Mouse (Mus musculus): ENCODE results near the gene Msx1. TPM values are rescaled to one million over a fixed set of nuclear protein-coding genes. Genes with fewer than 3 reads are reported as not detected.

The Msx1 gene
- polyA plus RNA-seq, 1 experiment from 2014 or later: 23.2 TPM

- no peaks in the 10 kb centered on the region for H3K36me3 ChIP-seq
- no peak overlapping the region for H3K27ac ChIP-seq
- H3K4me2 ChIP-seq (replicated peaks): no peak overlapping the region
- WGBS: 84% methylated on average over 4 of the region's 4 CpGs
- H3K4me1 ChIP-seq (replicated peaks): peaks cover 5% of the 10 kb centered on the region
- no peaks in the 10 kb centered on the region for H3K9me3 ChIP-seq
- 0 out of 2 replicates have a peak, but pooled peaks cover 3% of the 10 kb centered on the region for H3K27me3 ChIP-seq
- no peak for ATAC-seq
- no peak overlapping the region for H3K9ac ChIP-seq (replicated peaks)
- H3K4me3 ChIP-seq (replicated peaks): no peak overlapping the region
Observed at GRCm38 (mm10) chr5:37774011-37774410, 50.4 kb downstream of the Msx1 start.

GRCm38 (mm10) chr5:37770870-37771269, 53.5 kb downstream of the Msx1 start:
- ATAC-seq: no peak
- WGBS: 87% methylated on average over 6 of the region's 6 CpGs
- Histone ChIP-seq H3K9ac (replicated peaks) (no peak overlapping the region), H3K9me3 (no peaks in the 10 kb centered on the region), H3K4me2 (replicated peaks) (no peak overlapping the region), H3K27ac (no peak overlapping the region), H3K4me3 (replicated peaks) (no peak overlapping the region), H3K27me3 (peaks cover 15% of the 10 kb centered on the region; the same call in 1 of the 2 replicates), H3K4me1 (replicated peaks) (peaks cover 12% of the 10 kb centered on the region), H3K36me3 (no peaks in the 10 kb centered on the region)

Other genes with a start within 250 kb of the Msx1 start
- gene Stk32b, start 107.4 kb downstream of the Msx1 start, polyA plus RNA-seq (2015; fragmentation: Nextera tagmentation; extraction: Ambion mirVana): 15.2 and 17.3 TPM in 2 replicates
- 0.16 TPM in 1 of 2 replicates, not detected in the other for gene Cytl1, start 89.1 kb downstream of the Msx1 start, polyA plus RNA-seq (2015; fragmentation: Nextera tagmentation; extraction: Ambion mirVana)
- gene Stx18, start 214.2 kb upstream of the Msx1 start, polyA plus RNA-seq (2015; fragmentation: Nextera tagmentation; extraction: Ambion mirVana): 34.9 and 36.5 TPM in 2 replicates